Mouse (Mus musculus) stomach, postnatal 0 days (tissue): Measurements from ENCODE around the gene Prpf4. TPM values are rescaled to one million over a fixed set of nuclear protein-coding genes. Genes with fewer than 3 reads are reported as not detected.

ENCODE experiments used
- ATAC-seq: fragments of 200-750 bp; cut with Nextera tagmentation; 2 replicates; pipeline ENCODE4 v1.8.0; 2017; ENCODE audit not compliant: low FRiP score, low TSS enrichment
- DNase-seq: peaks from one replicate; pipeline ENCODE4 v3.0.0-alpha.2; 2016; ENCODE audit warnings: low spot score
- H3K27ac ChIP-seq: fragments of 300-500 bp; sonication (generic); replicated peaks from 2 replicates; pipeline ENCODE4 v1.5.1; 2014; ENCODE audit warnings: mild to moderate bottlenecking, control low read depth
- H3K27me3 ChIP-seq: fragments of 300-500 bp; sonication (generic); 2 replicates; pipeline ENCODE4 v1.6.1; 2014; ENCODE audit warnings: low read length; ENCODE audit not compliant: control insufficient read depth, insufficient read depth
- H3K36me3 ChIP-seq: fragments of 300-500 bp; sonication (generic); 2 replicates; pipeline ENCODE4 v1.6.1; 2014; ENCODE audit warnings: low read length, mixed read lengths; ENCODE audit not compliant: control insufficient read depth, insufficient read depth
- H3K4me1 ChIP-seq: fragments of 300-500 bp; sonication (generic); replicated peaks from 2 replicates; pipeline ENCODE4 v1.6.1; 2014; ENCODE audit warnings: antibody characterized with exemption; ENCODE audit not compliant: control insufficient read depth, insufficient read depth
- H3K4me2 ChIP-seq: fragments of 300-500 bp; sonication (generic); replicated peaks from 2 replicates; pipeline ENCODE4 v1.6.1; 2014; ENCODE audit warnings: low read depth, mild to moderate bottlenecking, control low read depth, moderate library complexity
- H3K4me3 ChIP-seq: fragments of 300-500 bp; sonication (generic); 2 replicates; pipeline ENCODE4 v1.5.1; 2014; ENCODE audit warnings: low read depth, low read length, control low read depth
- H3K9ac ChIP-seq: fragments of 300-500 bp; sonication (generic); 2 replicates; pipeline ENCODE4 v1.6.1; 2014; ENCODE audit warnings: mild to moderate bottlenecking, low read length, control low read depth, mixed read lengths
- H3K9me3 ChIP-seq: fragments of 300-500 bp; sonication (generic); 2 replicates; pipeline ENCODE4 v1.6.1; 2016; ENCODE audit warnings: low read length; ENCODE audit not compliant: control insufficient read depth
- CTCF ChIP-seq: IDR thresholded peaks from 2 replicates; pipeline ENCODE4 v1.5.1; 2016; ENCODE audit warnings: antibody characterized with exemption, low read depth, mild to moderate bottlenecking, moderate library complexity
- EP300 ChIP-seq: optimal IDR thresholded peaks from 2 replicates; pipeline ENCODE3; 2016; ENCODE audit warnings: antibody characterized with exemption
- WGBS: fragments of 180-500 bp; shearing (Covaris S2); extraction: QIAGEN DNeasy Blood & Tissue Kit; methylation state at CpG from one replicate; pipeline ENCODE4 v1.1.7; 2014; 5-methylcytosine and 5-hydroxymethylcytosine counted together
- polyA plus RNA-seq: library from polyadenylated mRNA; unstranded; fragments of >200 nt; fragmentation: Nextera tagmentation; extraction: Ambion mirVana; gene quantifications from 2 replicates; pipeline ENCODE4 v1.2.1, GENCODE M21; 2015

The Prpf4 gene
- polyA plus RNA-seq, 1 experiment from 2014 or later = 7.6 TPM

GRCm38 (mm10) chr4:62372410-62372809, 36.2 kb upstream of the Prpf4 start:
- Histone ChIP-seq H3K9me3 (no peaks in the 10 kb centered on the region), H3K36me3 (no peaks in the 10 kb centered on the region; the same call in 1 of the 2 replicates), H3K4me1 (no peaks in the 10 kb centered on the region; the same call in 1 of the 2 replicates), H3K27me3 (no peaks in the 10 kb centered on the region), H3K4me3 (no peak overlapping the region), H3K9ac (no peak overlapping the region), H3K27ac (no peak overlapping the region), H3K4me2 (no peak overlapping the region)
- no peak for ATAC-seq
- DNase-seq = no peak
- TF ChIP-seq CTCF = no peak
- 40% methylated on average over 1 of the region's 1 CpGs for WGBS

GRCm38 (mm10) chr4:62372818-62373520, 35.6 kb upstream of the Prpf4 start:
- Histone ChIP-seq H3K9ac (no peak overlapping the region), H3K27ac (no peak overlapping the region), H3K27me3 (no peaks in the 10 kb centered on the region), H3K36me3 (no peaks in the 10 kb centered on the region; the same call in 1 of the 2 replicates), H3K4me2 (no peak overlapping the region), H3K4me3 (no peak overlapping the region), H3K9me3 (no peaks in the 10 kb centered on the region), H3K4me1 (no peaks in the 10 kb centered on the region; the same call in 1 of the 2 replicates)
- DNase-seq (no peak), ATAC-seq (no peak)
- no peak for TF ChIP-seq EP300
- no peak for TF ChIP-seq CTCF
- WGBS = 74% methylated on average over 9 of the region's 9 CpGs

GRCm38 (mm10) chr4:62373668-62374067, 34.9 kb upstream of the Prpf4 start:
- DNase-seq = no peak
- TF ChIP-seq CTCF = no peak
- TF ChIP-seq EP300 = no peak
- Histone ChIP-seq H3K4me2 (no peak overlapping the region), H3K9me3 (no peaks in the 10 kb centered on the region), H3K27me3 (no peaks in the 10 kb centered on the region), H3K4me1 (no peaks in the 10 kb centered on the region; the same call in 1 of the 2 replicates), H3K4me3 (no peak overlapping the region), H3K27ac (0 out of 2 replicates have a peak overlapping the region, but pooled peaks have one; percentile 13), H3K36me3 (no peaks in the 10 kb centered on the region; the same call in 1 of the 2 replicates), H3K9ac (no peak overlapping the region)
- WGBS = 47% methylated on average over 7 of the region's 7 CpGs
- ATAC-seq = no peak

GRCm38 (mm10) chr4:62374342-62374741, 34.3 kb upstream of the Prpf4 start:
- no peak overlapping the region for H3K4me2 ChIP-seq
- no peak for TF ChIP-seq EP300
- no peak for TF ChIP-seq CTCF
- ATAC-seq = no peak
- H3K27ac ChIP-seq = peak overlapping the region; percentile 35; the same call in 1 of the 2 replicates
- no peaks in the 10 kb centered on the region for H3K9me3 ChIP-seq
- no peaks in the 10 kb centered on the region; the same call in 1 of the 2 replicates for H3K36me3 ChIP-seq
- no peak overlapping the region for H3K9ac ChIP-seq
- H3K27me3 ChIP-seq = no peaks in the 10 kb centered on the region
- H3K4me1 ChIP-seq = no peaks in the 10 kb centered on the region; the same call in 1 of the 2 replicates
- peak; percentile 34 for DNase-seq
- no peak overlapping the region for H3K4me3 ChIP-seq
- 47% methylated on average over 4 of the region's 4 CpGs for WGBS

- no peak for ATAC-seq
- Histone ChIP-seq H3K4me1 (no peaks in the 10 kb centered on the region; the same call in 1 of the 2 replicates), H3K9me3 (no peaks in the 10 kb centered on the region), H3K27ac (no peak overlapping the region; the same call in 1 of the 2 replicates), H3K36me3 (no peaks in the 10 kb centered on the region; the same call in 1 of the 2 replicates), H3K4me3 (no peak overlapping the region), H3K27me3 (no peaks in the 10 kb centered on the region), H3K9ac (no peak overlapping the region), H3K4me2 (no peak overlapping the region)
- TF ChIP-seq CTCF (no peak), EP300 (no peak)
- WGBS = 75% methylated on average over 2 of the region's 2 CpGs
- no peak for DNase-seq
Measured at GRCm38 (mm10) chr4:62376123-62376522, 32.5 kb upstream of the Prpf4 start.

- Histone ChIP-seq H3K27me3 (no peaks in the 10 kb centered on the region), H3K27ac (peak overlapping the region; percentile 30; the same call in 1 of the 2 replicates), H3K9me3 (no peaks in the 10 kb centered on the region), H3K36me3 (no peaks in the 10 kb centered on the region), H3K9ac (no peak overlapping the region), H3K4me1 (no peaks in the 10 kb centered on the region; the same call in 1 of the 2 replicates), H3K4me2 (no peak overlapping the region), H3K4me3 (no peak overlapping the region)
- 63% methylated on average over 9 of the region's 9 CpGs for WGBS
- no peak for TF ChIP-seq EP300
- TF ChIP-seq CTCF = no peak
- no peak for DNase-seq
- peak; percentile 55; the same call in 1 of the 2 replicates for ATAC-seq
Measured at GRCm38 (mm10) chr4:62379724-62380381, 28.7 kb upstream of the Prpf4 start.
